Mouse (Mus musculus): ENCODE results near the gene Cacng1. TPM values are rescaled to one million over a fixed set of nuclear protein-coding genes. Genes with fewer than 3 reads are reported as not detected.

The Cacng1 gene
- polyA plus RNA-seq, 1 experiment from 2014 or later, result 8.8 TPM

DNA sequence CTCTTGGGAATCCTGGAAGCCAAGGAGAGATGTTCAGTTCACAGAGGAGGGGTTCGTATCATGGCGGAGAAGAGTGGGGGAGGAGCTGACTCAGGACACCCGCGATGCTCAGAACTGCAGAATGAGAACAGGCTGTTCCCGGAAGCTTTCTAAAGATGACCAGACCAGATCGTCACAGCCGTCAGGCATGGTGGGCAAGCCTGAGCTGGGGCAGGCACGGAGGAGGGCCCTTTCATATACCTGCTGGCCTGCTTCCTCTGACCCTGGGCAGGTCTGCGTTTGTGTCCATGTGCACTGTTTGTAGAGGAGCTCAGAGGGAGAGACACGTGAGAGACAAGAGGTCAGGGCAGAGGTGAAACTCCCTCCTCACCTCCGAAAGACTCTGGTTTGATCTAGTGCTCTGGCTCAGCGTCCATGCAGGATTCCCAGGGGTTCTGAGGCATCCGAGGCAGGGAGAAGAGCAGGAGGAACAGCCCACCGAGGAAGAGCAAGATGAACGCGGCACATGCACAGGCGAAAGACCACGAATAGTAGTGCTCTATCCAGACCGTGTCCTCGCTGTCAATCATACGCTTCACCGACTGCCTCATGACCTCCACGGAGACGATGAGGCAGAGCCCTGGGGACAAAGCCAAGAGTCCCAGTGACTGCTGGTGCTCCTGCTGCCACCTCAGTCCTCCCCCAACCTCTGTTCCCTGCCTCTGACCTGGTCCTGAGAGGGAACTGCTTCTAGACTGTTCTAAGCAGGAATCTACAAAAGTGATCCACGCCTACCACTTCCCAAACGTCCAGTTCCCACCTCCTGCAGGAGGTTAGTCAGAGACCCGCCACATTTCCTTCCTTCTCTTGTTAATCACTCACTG lies 12.8 kb downstream of the Cacng1 start:
- Histone ChIP-seq H3K36me3 (no peaks in the 10 kb centered on the region), H3K9ac (no peak overlapping the region), H3K9me3 (no peaks in the 10 kb centered on the region), H3K4me1 (peaks cover 28% of the 10 kb centered on the region), H3K27me3 (no peaks in the 10 kb centered on the region), H3K4me2 (replicated peaks) (no peak overlapping the region), H3K27ac (no peak overlapping the region), H3K4me3 (no peak overlapping the region)
- WGBS, result 62% methylated on average over 27 of the region's 27 CpGs
- no peak for ATAC-seq (ENCODE audit: low FRiP score, low read depth)

DNA sequence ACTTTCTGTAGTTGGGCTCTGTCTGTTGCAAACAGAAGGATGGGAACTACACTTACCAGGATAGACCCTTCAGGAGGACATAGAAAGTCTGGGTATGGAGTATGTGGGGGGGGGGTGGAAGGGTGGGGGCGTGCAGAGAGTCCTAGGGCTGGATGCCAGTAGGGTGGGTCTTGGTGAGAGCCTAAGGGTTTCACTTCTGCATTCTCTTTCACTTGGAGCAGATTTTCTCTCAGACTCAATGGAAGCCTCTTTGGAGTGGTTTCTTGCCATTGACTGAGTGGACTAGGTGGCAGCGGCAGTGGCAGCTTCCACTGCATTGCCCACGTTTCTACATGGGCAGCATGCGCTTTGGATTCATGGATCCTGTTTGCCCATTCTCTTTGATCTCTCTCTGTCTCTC lies 16.4 kb downstream of the Cacng1 start:
- Histone ChIP-seq H3K27ac (no peak overlapping the region), H3K27me3 (no peaks in the 10 kb centered on the region), H3K4me2 (replicated peaks) (no peak overlapping the region), H3K36me3 (no peaks in the 10 kb centered on the region), H3K4me1 (peaks cover 25% of the 10 kb centered on the region), H3K9ac (no peak overlapping the region), H3K4me3 (no peak overlapping the region), H3K9me3 (peaks cover 4% of the 10 kb centered on the region; the same call in 1 of the 2 replicates)
- WGBS, result 95% methylated on average over 4 of the region's 4 CpGs
- ATAC-seq (ENCODE audit: low FRiP score, low read depth), result no peak

DNA sequence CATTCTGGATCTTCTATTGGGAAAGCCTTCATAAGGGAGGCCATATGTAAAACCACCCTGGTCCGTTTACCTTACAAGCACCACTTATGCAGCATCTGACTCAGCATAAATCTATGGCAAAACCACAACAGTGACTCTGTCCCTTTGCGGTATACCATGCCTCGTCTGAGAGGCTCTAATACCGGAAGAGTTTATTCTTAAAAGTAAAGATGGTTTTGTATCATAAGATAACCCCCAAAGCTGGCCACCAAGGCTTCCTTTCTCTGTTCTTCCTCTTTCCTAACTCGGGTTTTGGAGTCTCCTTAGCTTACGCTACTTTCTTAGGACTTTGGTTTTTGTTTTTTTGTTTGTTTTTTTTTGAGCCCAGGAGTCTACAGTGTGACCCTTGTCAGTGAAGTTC lies 23.0 kb downstream of the Cacng1 start:
- Histone ChIP-seq H3K4me3 (no peak overlapping the region), H3K9me3 (peaks cover 4% of the 10 kb centered on the region; the same call in 1 of the 2 replicates), H3K36me3 (peaks cover 6% of the 10 kb centered on the region), H3K9ac (no peak overlapping the region), H3K27me3 (no peaks in the 10 kb centered on the region), H3K4me1 (peaks cover 9% of the 10 kb centered on the region), H3K4me2 (replicated peaks) (no peak overlapping the region), H3K27ac (no peak overlapping the region)
- WGBS, result 80% methylated on average over 6 of the region's 6 CpGs
- ATAC-seq (ENCODE audit: low FRiP score, low read depth), result no peak

DNA sequence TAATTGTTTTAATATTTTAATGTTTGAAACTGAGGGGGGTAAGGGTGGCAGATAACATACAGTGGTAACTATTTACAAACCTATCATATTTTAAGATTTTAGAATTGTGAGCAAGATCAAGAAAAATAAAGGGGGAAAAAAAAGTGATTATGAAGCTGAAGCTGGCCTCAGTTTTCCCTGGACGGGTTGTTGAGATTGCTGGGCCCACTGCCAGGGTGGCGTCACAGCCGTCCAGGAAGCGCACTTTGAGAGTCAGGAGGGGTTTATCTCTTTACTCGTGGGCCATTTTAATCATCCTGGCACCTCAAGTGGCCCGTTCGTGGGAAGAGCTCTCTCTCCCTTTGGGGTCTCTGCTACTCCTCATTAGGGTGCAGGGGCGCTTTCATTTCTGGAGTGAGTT lies 24.8 kb downstream of the Cacng1 start:
- no peak overlapping the region for H3K9ac ChIP-seq
- H3K9me3 ChIP-seq, result no peaks in the 10 kb centered on the region
- no peaks in the 10 kb centered on the region for H3K27me3 ChIP-seq
- no peak for ATAC-seq (ENCODE audit: low FRiP score, low read depth)
- no peak overlapping the region for H3K4me2 ChIP-seq (replicated peaks)
- 82% methylated on average over 8 of the region's 8 CpGs for WGBS
- peaks cover 9% of the 10 kb centered on the region for H3K4me1 ChIP-seq
- no peak overlapping the region for H3K4me3 ChIP-seq
- H3K27ac ChIP-seq, result no peak overlapping the region
- peaks cover 12% of the 10 kb centered on the region for H3K36me3 ChIP-seq

DNA sequence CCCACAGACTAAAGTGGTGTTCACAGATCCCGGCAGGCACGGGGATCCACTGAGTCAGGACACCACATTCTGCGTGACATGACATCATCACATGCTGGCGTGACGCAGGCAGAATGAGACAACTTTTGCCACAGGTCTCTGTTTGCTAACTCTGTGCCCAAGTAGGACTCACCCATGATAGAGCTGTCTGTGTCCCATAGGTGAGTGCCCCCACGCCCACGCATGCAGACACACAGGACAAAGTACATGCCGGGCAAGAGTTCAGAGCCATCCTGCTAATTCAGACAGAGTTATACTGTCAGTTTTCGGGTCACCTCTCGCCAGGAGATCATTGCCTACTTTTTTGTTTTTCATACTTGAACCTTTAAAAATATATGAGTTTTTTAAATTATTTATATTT lies 27.8 kb downstream of the Cacng1 start:
- H3K4me3 ChIP-seq, result no peak overlapping the region
- no peak for ATAC-seq (ENCODE audit: low FRiP score, low read depth)
- no peak overlapping the region for H3K9ac ChIP-seq
- peaks cover 8% of the 10 kb centered on the region for H3K4me1 ChIP-seq
- H3K4me2 ChIP-seq (replicated peaks), result no peak overlapping the region
- no peak overlapping the region for H3K27ac ChIP-seq
- no peaks in the 10 kb centered on the region for H3K9me3 ChIP-seq
- 96% methylated on average over 10 of the region's 10 CpGs for WGBS
- H3K36me3 ChIP-seq, result peaks cover 29% of the 10 kb centered on the region
- H3K27me3 ChIP-seq, result no peaks in the 10 kb centered on the region

DNA sequence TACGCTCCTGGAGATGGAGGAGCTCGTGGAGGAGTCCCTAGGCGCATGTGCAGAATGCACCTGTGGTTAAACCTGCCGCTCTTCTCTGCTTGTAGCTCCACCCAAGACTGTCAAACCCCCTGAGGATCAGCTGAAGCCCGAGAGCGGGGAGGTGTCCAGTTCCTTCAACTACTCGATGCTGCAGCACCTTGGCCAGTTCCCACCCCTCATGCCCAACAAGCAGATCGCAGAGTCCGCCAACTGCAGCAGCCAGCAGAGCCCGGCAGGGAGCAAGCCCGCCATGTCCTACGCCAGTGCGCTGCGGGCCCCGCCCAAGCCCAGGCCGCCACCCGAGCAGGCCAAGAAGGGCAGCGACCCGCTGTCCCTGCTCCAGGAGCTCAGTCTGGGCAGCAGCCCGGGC lies 30.0 kb downstream of the Cacng1 start:
- ATAC-seq (ENCODE audit: low FRiP score, low read depth), result 0 out of 2 replicates have a peak, but pooled peaks have one; percentile 54
- Histone ChIP-seq H3K4me2 (replicated peaks) (no peak overlapping the region), H3K27me3 (no peaks in the 10 kb centered on the region), H3K9me3 (no peaks in the 10 kb centered on the region), H3K27ac (no peak overlapping the region), H3K4me3 (no peak overlapping the region), H3K4me1 (peaks cover 10% of the 10 kb centered on the region), H3K36me3 (peaks cover 38% of the 10 kb centered on the region), H3K9ac (no peak overlapping the region)
- 93% methylated on average over 20 of the region's 20 CpGs for WGBS

DNA sequence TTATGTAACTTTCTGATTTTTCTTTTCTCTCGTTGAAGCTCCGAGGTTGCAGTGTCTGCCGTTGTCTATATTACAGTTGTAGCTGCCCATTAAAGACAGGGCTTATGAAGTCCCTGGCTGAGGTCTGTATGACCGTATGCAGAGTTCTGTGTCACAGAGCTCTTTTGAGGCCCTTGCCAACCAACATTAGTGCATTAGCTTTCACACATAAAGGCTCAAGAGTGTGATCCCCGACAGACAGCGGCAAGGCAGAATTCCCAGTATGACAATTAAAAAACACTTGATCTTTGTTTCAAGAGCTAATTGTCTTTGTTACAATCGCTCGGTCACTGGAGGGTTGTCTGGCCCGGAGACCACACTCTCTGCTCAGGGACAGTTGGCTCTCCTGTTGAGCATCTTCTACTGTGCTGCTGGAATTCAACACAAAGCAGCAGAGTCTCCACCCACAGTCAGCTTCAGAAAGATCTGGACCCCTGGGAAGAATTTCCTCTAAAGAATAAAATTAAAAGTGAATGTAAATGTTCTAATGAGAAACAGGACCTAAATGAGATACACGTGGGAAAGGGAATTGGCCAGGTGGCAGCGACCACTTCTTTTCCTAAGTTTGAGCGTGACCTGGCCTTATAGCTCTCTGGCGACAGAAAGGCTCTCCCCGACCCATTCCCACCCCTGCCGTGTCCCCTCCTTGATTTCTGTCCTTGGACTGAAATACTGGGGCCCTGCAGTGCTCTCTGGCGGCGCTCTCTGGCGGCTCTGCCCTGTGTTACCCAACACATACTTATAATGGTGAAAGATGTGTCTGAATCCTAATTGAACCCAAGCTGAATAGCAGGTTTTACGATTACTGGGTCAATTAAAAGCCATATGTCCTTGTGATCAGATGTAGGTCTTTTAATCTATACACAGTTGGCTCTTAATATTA lies 32.5 kb downstream of the Cacng1 start:
- Histone ChIP-seq H3K4me2 (replicated peaks) (no peak overlapping the region), H3K4me3 (no peak overlapping the region), H3K36me3 (peaks cover 36% of the 10 kb centered on the region), H3K9ac (no peak overlapping the region), H3K27ac (no peak overlapping the region), H3K4me1 (peaks cover 10% of the 10 kb centered on the region), H3K9me3 (no peaks in the 10 kb centered on the region), H3K27me3 (no peaks in the 10 kb centered on the region)
- 39% methylated on average over 19 of the region's 19 CpGs for WGBS
- no peak for ATAC-seq (ENCODE audit: low FRiP score, low read depth)

DNA sequence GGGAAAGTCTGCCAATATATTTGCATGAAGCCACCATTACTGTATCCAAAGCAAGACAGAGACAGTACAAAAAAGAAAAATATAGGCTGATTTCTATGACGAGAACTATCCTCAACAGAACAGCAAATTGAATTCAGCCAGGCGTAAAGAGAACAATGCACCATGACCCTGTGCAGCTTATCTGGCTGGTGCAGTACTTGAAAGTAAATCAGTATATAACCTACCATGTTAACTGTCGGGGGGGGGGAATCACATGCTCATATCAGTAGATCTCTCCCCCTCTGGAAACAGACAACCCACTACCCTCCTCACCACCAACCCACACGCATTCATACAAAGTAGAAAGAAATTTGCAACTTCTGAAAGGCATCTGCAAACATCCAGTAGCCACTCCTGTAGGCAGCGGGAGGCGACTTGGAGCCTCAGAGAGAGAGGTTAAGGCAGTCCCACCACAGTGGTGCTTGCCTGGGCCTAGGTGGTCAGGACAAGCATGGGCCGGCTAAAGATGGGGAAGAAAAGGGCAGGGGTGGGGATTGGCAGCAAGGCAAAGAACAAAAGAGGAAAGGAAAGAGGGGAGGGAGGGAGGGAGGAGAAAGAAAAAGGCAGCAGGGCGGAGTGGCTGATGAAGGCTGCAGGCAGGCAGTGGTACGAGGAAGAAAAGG lies 33.5 kb downstream of the Cacng1 start:
- H3K27ac ChIP-seq, result no peak overlapping the region
- H3K9ac ChIP-seq, result no peak overlapping the region
- no peaks in the 10 kb centered on the region for H3K9me3 ChIP-seq
- no peak for ATAC-seq (ENCODE audit: low FRiP score, low read depth)
- H3K4me3 ChIP-seq, result no peak overlapping the region
- no peak overlapping the region for H3K4me2 ChIP-seq (replicated peaks)
- H3K36me3 ChIP-seq, result peaks cover 33% of the 10 kb centered on the region
- peaks cover 10% of the 10 kb centered on the region for H3K4me1 ChIP-seq
- no peaks in the 10 kb centered on the region for H3K27me3 ChIP-seq
- WGBS, result 84% methylated on average over 9 of the region's 9 CpGs

DNA sequence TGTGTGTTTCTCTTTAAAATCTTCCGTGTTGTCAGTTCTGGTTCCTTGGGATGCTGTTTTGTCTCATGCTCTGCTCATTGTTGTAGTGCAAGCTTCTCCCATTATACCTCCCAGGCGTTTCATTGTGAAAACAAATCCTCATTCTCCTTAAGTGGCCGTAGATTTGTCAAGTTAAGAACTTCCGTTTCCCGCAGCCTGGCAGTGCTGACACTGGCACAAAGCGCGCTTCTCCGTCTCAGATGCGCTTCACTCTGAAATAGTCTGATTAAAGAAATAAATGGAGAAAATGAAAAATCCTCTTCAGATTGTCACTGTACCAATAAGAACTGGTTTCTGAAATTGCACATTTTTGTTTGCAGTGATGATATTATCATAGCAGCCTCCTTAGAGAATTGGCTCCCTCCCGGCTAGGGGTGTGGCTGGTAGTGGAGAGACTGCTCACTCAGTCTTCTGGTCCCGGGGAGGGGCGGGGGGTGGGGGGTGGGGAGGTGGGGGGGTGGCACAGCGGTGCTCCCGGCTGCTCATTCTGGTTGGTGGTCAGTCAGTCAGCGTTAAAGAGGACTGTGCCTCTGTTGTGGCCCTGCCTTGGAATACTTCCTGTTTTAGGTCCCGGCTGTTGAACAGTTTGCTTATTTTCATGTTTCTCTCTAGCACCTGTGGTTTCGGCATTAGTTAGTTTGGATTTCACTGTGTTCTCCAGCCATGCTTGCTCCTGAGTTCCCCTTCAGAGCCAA lies 39.9 kb downstream of the Cacng1 start:
- Histone ChIP-seq H3K4me3 (no peak overlapping the region), H3K27me3 (no peaks in the 10 kb centered on the region), H3K9me3 (no peaks in the 10 kb centered on the region), H3K9ac (no peak overlapping the region), H3K36me3 (peaks cover 52% of the 10 kb centered on the region), H3K4me1 (no peaks in the 10 kb centered on the region), H3K4me2 (replicated peaks) (no peak overlapping the region), H3K27ac (0 out of 2 replicates have a peak overlapping the region, but pooled peaks have one; percentile 28)
- 74% methylated on average over 17 of the region's 17 CpGs for WGBS
- ATAC-seq (ENCODE audit: low FRiP score, low read depth), result no peak

DNA sequence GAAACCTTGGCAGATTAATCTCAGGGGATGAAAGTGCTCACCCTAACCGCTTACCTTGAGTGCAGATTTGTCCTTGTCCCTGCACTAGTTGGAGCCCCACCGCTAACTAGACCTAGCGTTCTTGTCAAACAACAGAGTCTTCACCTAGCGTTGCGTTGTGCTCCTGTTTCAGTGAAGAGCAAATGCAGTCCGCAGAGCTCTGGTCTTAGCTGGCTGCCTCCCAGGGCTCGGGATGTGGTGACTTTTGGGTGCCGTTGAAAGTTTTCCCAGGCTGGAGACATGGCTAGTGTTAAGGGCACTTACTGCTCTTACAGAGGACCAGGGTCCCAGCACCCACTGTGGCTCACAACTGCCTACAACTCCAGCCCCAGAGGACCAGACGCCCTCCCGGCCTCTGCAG lies 41.1 kb downstream of the Cacng1 start:
- no peak for ATAC-seq (ENCODE audit: low FRiP score, low read depth)
- Histone ChIP-seq H3K4me2 (replicated peaks) (no peak overlapping the region), H3K27ac (no peak overlapping the region), H3K9ac (no peak overlapping the region), H3K36me3 (peaks cover 62% of the 10 kb centered on the region), H3K9me3 (no peaks in the 10 kb centered on the region), H3K4me1 (no peaks in the 10 kb centered on the region), H3K27me3 (no peaks in the 10 kb centered on the region), H3K4me3 (no peak overlapping the region)
- WGBS, result 87% methylated on average over 10 of the region's 10 CpGs

DNA sequence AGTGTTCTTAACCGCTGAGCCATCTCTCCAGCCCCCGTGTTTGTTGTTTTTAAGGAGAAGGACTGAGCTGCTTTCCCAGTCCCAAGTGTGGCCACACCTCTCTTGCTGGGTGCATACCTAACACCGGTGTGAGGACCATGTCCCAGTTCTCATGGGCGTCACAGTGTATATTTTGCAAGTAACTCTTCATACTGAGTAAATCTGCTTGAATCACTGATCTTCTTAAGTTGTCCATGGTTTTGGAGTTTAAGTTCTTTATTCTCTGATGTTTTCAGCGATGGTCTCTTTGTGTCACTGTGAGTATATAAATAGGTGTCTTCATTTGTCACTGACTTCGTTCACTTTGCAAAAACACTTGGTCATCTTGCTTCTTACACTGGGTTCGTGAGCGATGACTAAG lies 41.7 kb downstream of the Cacng1 start:
- 89% methylated on average over 8 of the region's 8 CpGs for WGBS
- no peak overlapping the region for H3K27ac ChIP-seq
- no peaks in the 10 kb centered on the region for H3K27me3 ChIP-seq
- no peak overlapping the region for H3K9ac ChIP-seq
- H3K4me3 ChIP-seq, result no peak overlapping the region
- ATAC-seq (ENCODE audit: low FRiP score, low read depth), result no peak
- H3K9me3 ChIP-seq, result no peaks in the 10 kb centered on the region
- H3K4me1 ChIP-seq, result no peaks in the 10 kb centered on the region
- no peak overlapping the region for H3K4me2 ChIP-seq (replicated peaks)
- H3K36me3 ChIP-seq, result peaks cover 68% of the 10 kb centered on the region

Measured in limb, embryonic 13.5 days (tissue).